Mouse (Mus musculus) Patski (cell line): Measurements from ENCODE around the gene Abca8b. TPM values are rescaled to one million over a fixed set of nuclear protein-coding genes. Genes with fewer than 3 reads are reported as not detected.
"Not testable (repeated sequence)": the region's sequence is repeated elsewhere in the genome, so short reads cannot be mapped to it uniquely, and the experiment has no call there.

Source experiments
- ATAC-seq: fragments of 100-300 bp; one replicate; pipeline ENCODE4 v1.8.0; 2021
- CTCF ChIA-PET: fragments of 350-600 bp; sonication (Branson Sonifier 250); formaldehyde crosslinking; loops from one replicate; lab custom pipeline; 2022; ENCODE audit warnings: inconsistent platforms; lab: Charles Lee
- POLR2A ChIA-PET: fragments of 350-600 bp; sonication (Branson Sonifier 250); formaldehyde crosslinking; loops from one replicate; lab custom pipeline; 2022; ENCODE audit warnings: antibody characterized with exemption, inconsistent platforms; lab: Charles Lee
- DNase-seq: peaks from one replicate; pipeline ENCODE4 v3.0.0-alpha.2; 2011; ENCODE audit warnings: low read depth, low spot score
- H3K27me3 ChIP-seq: fragments of 371-371 bp; one replicate; pipeline ENCODE4 v1.5.1; 2021
- CTCF ChIP-seq: fragments of 100-300 bp; IDR thresholded peaks from one replicate; pipeline ENCODE4 v1.5.1; 2021
- in situ Hi-C: fragments of 300-500 bp; cut with MboI; formaldehyde crosslinking; loops from 3 replicates; pipeline ENCODE4 v1.11.1; 2018; ENCODE audit warnings: low pct_unique_long_range_greater_than_20kb, mixed read lengths
- polyA plus RNA-seq: library from polyadenylated mRNA; unstranded; gene quantifications from one replicate; pipeline ENCODE4 v1.2.3, GENCODE M21; 2021

Abca8b gene
- polyA plus RNA-seq, 1 experiment from 2014 or later: 1.8 TPM

- DNase-seq: no peak
- POLR2A ChIA-PET: no interaction called here
Observed at GRCm38 (mm10) chr11:109916654-109917053, 79.0 kb downstream of the Abca8b start.

GRCm38 (mm10) chr11:109913156-109913555 lies 82.5 kb downstream of the Abca8b start:
- CTCF ChIA-PET, ATAC-seq, POLR2A ChIA-PET: not testable (repeated sequence)

More at GRCm38 (mm10) chr11:109916654-109917053, 79.0 kb downstream of the Abca8b start:
- no peak for ATAC-seq
- in situ Hi-C loops: no loop called here
- TF ChIP-seq CTCF: no peak
- CTCF ChIA-PET: interaction anchor here (0.9 kb wide), 1 partner anchor 36 kb away, joined by 3 read pairs; no protein-coding TSS in a partner anchor
- no peaks in the 10 kb centered on the region for H3K27me3 ChIP-seq

GRCm38 (mm10) chr11:109912118-109912517 lies 83.5 kb downstream of the Abca8b start:
- DNase-seq, in situ Hi-C loops, H3K27me3 ChIP-seq, ATAC-seq, POLR2A ChIA-PET: not testable (repeated sequence)
- CTCF ChIA-PET: interaction anchor here (0.9 to 1.7 kb wide), 2 partner anchors 14 to 33 kb away, joined by 3 read pairs; no protein-coding TSS in a partner anchor

More at GRCm38 (mm10) chr11:109913156-109913555, 82.5 kb downstream of the Abca8b start:
- H3K27me3 ChIP-seq, DNase-seq, in situ Hi-C loops: not testable (repeated sequence)

- CTCF ChIA-PET: interaction anchor here (0.6 to 1.6 kb wide), 5 partner anchors 12 to 43 kb away, joined by 3 to 5 read pairs (median 4); no protein-coding TSS in a partner anchor
- POLR2A ChIA-PET: interaction anchor here (0.6 kb wide), 1 partner anchor 551 kb away, joined by 3 read pairs; no protein-coding TSS in a partner anchor
- DNase-seq: no peak
- no peaks in the 10 kb centered on the region for H3K27me3 ChIP-seq
- peak; percentile 46 for ATAC-seq
- TF ChIP-seq CTCF: no peak
- in situ Hi-C loops: no loop called here
Observed at GRCm38 (mm10) chr11:109909801-109910200, 85.8 kb downstream of the Abca8b start.

- in situ Hi-C loops: no loop called here
- no peak for TF ChIP-seq CTCF
- H3K27me3 ChIP-seq: no peaks in the 10 kb centered on the region
- ChIA-PET POLR2A (no interaction called here), CTCF (interaction anchor here (1.9 kb wide), 1 partner anchor 16 kb away, joined by 3 read pairs; no protein-coding TSS in a partner anchor)
- ATAC-seq: peak; percentile 70
- peak; percentile 67 for DNase-seq
Observed at GRCm38 (mm10) chr11:109908207-109909031, 87.2 kb downstream of the Abca8b start.

GRCm38 (mm10) chr11:109907508-109907907 lies 88.1 kb downstream of the Abca8b start:
- ChIA-PET CTCF (interaction anchor here (1.9 kb wide), 1 partner anchor 15 kb away, joined by 3 read pairs; no protein-coding TSS in a partner anchor), POLR2A (no interaction called here)
- TF ChIP-seq CTCF: no peak
- H3K27me3 ChIP-seq: no peaks in the 10 kb centered on the region
- DNase-seq (no peak), ATAC-seq (no peak)
- in situ Hi-C loops: no loop called here

GRCm38 (mm10) chr11:109902616-109903598 lies 92.7 kb downstream of the Abca8b start:
- TF ChIP-seq CTCF: no peak
- no peak for ATAC-seq
- ChIA-PET POLR2A (no interaction called here), CTCF (no interaction called here)
- in situ Hi-C loops: no loop called here
- no peaks in the 10 kb centered on the region for H3K27me3 ChIP-seq
- DNase-seq: no peak

- no peaks in the 10 kb centered on the region for H3K27me3 ChIP-seq
- no peak for DNase-seq
- no peak for ATAC-seq
- TF ChIP-seq CTCF: no peak
- ChIA-PET POLR2A (no interaction called here), CTCF (no interaction called here)
- in situ Hi-C loops: no loop called here
Observed at GRCm38 (mm10) chr11:109900491-109901241, 95.0 kb downstream of the Abca8b start.

- no peak for ATAC-seq
- CTCF ChIA-PET: interaction anchor here (1.4 kb wide), 1 partner anchor 12 kb away, joined by 3 read pairs; no protein-coding TSS in a partner anchor
- H3K27me3 ChIP-seq: no peaks in the 10 kb centered on the region
- in situ Hi-C loops: no loop called here
- no peak for DNase-seq
- POLR2A ChIA-PET: no interaction called here
- TF ChIP-seq CTCF: no peak
Observed at GRCm38 (mm10) chr11:109898791-109899467, 96.7 kb downstream of the Abca8b start.
